Mouse (Mus musculus) embryonic fibroblast, embryonic 13.5 days (primary cell): ENCODE measurements at regions not wholly inside any gene's neighbourhood (a gene's known extent, or its start where the extent isn't known, plus 50 kb on each side); places are given as distances from the start of the nearest gene placed in this dataset.

Experiments
- CTCF ChIP-seq: IDR thresholded peaks from 2 replicates; pipeline ENCODE4 v1.5.1; 2011; ENCODE audit warnings: mild to moderate bottlenecking, control low read depth, low read length, moderate library complexity, borderline replicate concordance; ENCODE audit not compliant: insufficient read depth
- POLR2A ChIP-seq: IDR thresholded peaks from 2 replicates; pipeline ENCODE4 v1.6.1; 2011; ENCODE audit warnings: low read depth, mild to moderate bottlenecking, control low read depth, low read length, moderate library complexity

GRCm38 (mm10) chr8:26501196-26501813, 382.0 kb downstream of the Gm45692 start:
- no peak for TF ChIP-seq POLR2A
- no peak for TF ChIP-seq CTCF
